Mouse (Mus musculus) adrenal gland, postnatal 36 days (tissue): Measurements from ENCODE around the gene Prtn3. TPM values are rescaled to one million over a fixed set of nuclear protein-coding genes. Genes with fewer than 3 reads are reported as not detected.

Source experiments
- DNase-seq, 2 experiments: peaks; one replicate each; pipeline ENCODE4 v3.0.0; 2021; ENCODE audit warnings: mixed read lengths in 1 of 2
- long read RNA-seq, 2 experiments: library from polyadenylated mRNA; stranded (forward); transcript quantifications; one replicate each; pipeline ENCODE4 v2.0.0; 2021; ENCODE audit warnings: borderline sequencing depth in 2 of 2
- total RNA-seq, 2 experiments: library from RNA; stranded (reverse); gene quantifications; 2 replicates each; pipeline ENCODE4 v1.2.3; 2021

Gene Prtn3
- under 1 TPM; 0.50 to 0.56 TPM for total RNA-seq
- long read RNA-seq, experiment 1 = 0 reads
- long read RNA-seq, experiment 2 = 0 reads

DNA sequence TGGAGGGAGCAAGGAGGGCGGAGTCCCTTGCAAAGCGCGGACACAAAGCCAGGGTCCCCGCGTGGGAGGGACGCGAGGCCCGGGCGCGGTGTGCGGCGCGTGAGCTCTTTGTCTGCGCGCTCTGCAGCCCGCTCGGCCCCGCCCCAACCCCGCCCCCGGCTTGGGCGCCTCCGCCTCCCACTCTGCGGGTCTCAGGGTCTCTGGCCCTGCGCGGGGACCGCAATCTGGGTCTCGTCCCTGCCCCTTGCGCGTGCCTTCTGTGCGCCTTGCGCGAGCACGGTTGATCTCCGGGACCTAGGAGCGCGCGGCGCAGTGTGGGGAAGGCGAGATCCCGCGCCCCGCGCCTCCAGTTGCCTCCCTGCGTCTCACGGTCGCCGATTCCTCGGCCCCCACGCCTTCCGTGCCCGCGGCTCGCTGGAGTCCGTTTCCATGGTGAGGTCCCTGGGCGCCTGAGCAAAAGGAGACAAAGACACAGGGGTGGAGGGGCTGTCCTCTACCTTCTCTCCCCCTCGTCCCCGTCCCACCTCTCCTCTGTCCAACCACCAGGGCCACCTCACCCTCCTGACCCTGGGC, at the start of gene Prtn3, which contains the start of gene Plppr3:
Prtn3 (plus strand) TSS at position 187 of the 573 bp plus-strand sequence.
Plppr3 (minus strand) TSS at position 345 of the 573 bp plus-strand sequence.
- no peak for DNase-seq

GRCm38 (mm10) chr10:79831583-79831982, 42.7 kb upstream of the Prtn3 start:
- no peak for DNase-seq

- no peak for DNase-seq
These were observed 42.1 kb upstream of the Prtn3 start for GRCm38 (mm10) chr10:79832026-79832785.

GRCm38 (mm10) chr10:79832786-79833181, 41.5 kb upstream of the Prtn3 start:
- no peak for DNase-seq

GRCm38 (mm10) chr10:79834769-79835398, 39.4 kb upstream of the Prtn3 start:
- DNase-seq = peak; percentile 82 to 87

GRCm38 (mm10) chr10:79836918-79837317, 37.4 kb upstream of the Prtn3 start:
- no peak for DNase-seq

DNA sequence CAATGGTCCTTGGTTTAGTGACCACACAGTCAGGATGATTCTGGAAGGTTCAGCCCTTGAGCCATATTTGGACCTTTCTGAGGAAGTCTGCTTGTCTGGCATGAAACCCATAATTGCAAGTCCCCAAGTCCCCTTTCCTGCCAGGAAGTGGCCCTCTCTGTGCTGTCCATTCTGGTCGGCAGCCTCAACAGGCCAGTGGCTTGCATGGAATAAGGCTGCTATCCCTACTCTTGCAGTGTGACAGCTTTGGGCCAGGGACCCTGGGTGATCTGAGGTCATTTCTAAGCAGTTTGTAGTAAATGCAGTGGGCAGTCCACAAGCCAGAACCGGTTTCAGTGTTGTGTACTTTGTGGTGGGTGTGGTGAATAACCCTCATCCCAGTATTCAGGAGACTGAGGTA, 36.1 kb upstream of the Prtn3 start:
- no peak for DNase-seq

DNA sequence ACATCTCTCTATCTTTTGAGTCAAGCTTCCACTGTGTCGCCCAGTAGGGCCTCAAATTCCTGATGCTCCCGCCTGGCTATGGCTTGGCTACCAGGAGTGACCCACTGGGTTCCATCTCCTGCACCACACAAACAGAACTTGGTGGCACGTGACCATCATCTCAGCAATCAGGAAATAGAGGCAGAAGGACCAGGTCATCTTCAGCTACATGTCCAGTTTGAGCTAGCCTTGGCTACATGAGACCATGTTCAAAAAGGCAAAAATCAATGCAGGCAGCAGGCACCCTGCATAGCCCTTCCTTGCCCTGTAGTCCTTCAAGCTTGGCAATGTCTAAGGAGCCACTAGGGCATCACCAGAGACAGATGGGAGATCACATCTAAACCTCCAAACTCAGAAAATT, 34.2 kb upstream of the Prtn3 start:
- no peak for DNase-seq

GRCm38 (mm10) chr10:79840644-79841551, 33.4 kb upstream of the Prtn3 start:
- DNase-seq = peak; percentile 62 to 67

GRCm38 (mm10) chr10:79842322-79842721, 32.0 kb upstream of the Prtn3 start:
- DNase-seq = no peak

DNA sequence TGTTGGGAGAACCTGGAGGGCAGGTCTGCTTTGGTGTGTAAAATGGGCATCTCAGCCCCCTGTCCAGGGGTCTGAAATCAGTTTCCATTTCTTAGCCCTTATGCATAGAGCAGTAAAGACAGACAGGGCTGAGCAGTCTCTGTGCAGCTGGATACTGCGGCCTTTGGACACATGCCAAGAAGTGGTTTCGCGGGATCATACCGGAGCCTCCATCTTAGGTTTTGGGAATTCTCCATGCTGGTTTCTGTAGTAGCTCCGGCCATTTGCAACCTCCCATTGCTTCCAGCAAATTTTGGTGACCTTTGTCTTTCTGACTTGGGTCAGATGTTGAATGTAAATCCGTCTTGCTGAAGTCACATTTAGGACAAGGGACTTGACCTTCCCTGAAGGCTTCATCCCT, 30.8 kb upstream of the Prtn3 start:
- peak in 1 of 2 experiments; percentile 58 for DNase-seq

DNA sequence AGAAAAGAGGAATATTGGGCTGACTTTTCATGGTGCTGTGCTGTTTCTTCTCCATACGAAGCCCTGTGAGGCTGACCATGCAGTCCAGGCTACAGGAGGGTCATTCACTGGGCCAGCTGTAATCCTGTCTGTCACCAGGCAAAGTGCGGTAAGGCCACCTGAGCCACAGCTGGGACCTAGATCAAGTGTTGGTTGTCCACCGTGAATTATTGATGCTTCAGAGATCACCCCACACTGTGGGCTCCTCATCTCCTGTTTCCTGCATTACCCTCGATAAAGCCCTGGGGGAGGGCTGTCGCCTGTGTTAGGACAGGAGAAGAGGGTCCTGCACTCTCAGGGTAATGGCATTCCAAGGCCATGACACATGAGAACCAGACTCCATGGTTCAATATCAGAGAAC, 27.7 kb upstream of the Prtn3 start:
- DNase-seq = no peak

DNA sequence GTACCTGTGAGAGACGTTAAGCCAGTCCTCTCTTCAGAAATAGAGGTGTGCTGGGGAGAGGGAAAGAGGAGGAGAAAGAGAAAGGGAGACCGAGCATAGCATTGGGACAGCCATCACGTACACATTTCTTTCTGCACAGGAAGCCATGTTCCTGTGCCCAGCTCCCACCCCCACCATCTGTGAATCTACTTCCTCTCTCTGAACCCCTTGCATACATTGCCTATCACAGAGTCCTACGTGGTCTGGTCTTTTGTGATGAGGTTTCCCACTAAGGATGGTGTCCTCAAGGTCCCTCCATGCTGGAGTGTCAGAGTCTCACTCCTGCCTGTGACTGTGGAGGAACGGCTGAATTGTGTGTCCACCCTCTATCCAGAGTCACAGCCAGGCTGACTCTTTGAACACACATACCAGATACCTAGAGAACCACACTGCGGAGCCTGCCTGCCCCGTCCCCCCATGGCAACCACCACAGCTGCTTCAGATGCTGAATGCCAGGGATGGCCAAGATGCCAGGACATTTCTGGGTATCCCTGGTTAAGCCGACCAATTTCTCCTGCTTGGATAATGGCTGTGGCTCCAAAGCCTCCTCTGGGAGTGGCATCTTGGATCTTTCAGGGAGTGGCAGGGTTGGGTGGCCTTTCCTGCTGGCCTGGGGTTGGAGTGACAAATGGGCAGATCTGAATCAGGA, 24.2 kb upstream of the Prtn3 start:
- no peak for DNase-seq

GRCm38 (mm10) chr10:79851653-79852052, 22.6 kb upstream of the Prtn3 start:
- DNase-seq = no peak

DNA sequence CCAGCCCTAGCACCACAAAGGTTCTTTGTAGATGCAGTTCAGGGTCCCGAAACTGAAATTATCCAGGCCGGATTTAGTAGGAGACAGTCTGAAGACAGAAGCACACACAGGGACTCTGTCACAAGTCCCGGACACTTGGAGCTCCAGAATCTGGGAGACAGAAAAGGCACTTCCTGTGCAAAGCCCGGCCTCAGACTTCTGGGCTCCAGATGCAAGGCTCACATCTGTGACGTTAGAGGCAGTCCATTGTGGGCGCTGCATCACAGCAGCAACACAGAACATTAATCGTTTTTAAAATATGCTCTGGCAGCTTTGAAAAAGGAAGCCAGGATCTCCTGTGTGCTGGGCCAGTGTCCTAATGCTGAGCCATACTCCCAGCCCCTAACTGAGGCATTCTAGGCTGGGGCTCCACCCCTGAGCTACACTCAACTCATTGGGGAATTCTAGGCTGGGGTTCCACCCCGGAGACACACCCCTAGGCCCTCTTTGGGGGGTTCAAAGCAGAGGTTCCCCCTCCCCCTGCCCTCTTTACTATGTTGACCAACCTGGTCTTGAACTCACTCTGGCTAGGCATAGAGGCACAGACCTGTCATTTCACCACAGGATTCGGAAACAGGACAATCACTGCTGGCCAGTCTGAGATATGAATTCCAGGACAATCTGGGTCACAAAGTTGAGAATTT, 22.0 kb upstream of the Prtn3 start:
- peak in 1 of 2 experiments; percentile 45 for DNase-seq

GRCm38 (mm10) chr10:79852827-79853226, 21.4 kb upstream of the Prtn3 start:
- no peak for DNase-seq

GRCm38 (mm10) chr10:79853392-79853791, 20.9 kb upstream of the Prtn3 start:
- peak; percentile 96 to 97 for DNase-seq

DNA sequence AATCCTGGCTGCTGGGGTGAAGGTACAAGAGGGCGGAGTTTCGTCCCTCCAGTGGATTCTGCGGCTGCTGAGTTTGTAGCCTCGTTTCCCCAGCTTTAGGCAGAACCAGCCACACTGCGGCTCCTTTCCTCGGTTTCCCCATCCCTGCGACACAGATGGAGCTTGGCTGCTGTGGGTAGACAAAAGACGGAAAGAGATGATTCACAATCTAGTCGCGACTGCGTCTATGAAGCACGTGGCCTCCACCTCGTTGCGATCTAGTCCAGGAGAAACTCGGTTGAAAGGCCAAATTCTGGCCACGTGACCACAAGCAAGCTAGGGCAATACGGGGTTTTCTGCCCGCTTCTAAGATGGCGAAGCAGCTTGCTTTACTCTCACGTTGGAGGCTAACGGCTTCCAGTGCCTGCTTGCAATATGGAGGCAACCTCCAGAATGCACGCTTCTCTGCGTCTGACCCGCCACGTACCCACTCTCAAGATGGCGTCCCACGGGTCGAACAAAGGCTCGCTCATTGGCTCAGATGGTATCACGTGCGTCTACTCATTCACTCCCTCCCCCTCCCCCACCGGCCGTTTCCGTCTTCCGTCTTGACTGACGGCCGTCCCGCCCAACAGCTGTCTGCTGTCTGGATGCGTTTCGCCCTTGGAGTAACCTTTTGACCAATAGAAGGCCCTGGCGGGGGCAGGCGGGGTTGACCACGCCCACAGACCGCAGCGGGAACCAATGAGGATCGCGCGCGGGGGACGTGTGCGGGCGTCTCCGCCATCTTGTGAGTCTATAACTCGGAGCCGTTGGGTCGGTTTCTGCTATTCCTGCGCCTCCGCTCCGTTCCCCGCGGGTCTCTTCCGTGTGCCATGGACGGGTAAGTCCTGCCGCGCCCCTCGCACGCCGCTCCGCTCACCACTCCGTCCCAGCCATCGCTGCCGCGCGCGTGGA, 20.1 kb upstream of the Prtn3 start, which contains the start of gene Ptbp1:
Ptbp1 (plus strand) TSS at position 568 of the 936 bp plus-strand sequence.
- peak; percentile 99 for DNase-seq

GRCm38 (mm10) chr10:79854801-79855541, 19.3 kb upstream of the Prtn3 start:
- DNase-seq = peak; percentile 70 to 82
